Comparison of ENCODE assay signal across 27 mouse cellular contexts in the genomic region with DNA sequence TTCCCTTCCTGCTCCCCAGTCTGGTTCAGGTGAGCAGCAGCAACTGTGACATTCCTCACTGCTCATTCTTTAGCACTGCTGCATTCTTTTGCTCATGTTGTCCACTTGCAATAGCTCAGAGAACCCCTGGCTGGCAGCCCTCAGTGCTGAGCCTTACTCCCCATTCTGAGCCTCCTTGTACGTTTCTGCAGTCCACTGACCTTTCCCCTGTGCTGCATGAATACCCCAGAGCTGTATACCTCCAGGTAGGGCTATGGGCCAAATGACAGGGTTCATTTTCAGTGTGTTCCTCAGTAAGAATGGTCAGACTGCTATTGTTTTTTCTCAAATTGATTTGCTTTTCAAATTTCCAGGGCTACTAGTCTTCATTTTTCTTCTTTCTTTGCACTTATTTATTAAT.
DNase-seq lines count a peak whose midpoint lies in the region; ATAC-seq lines count a peak whose summit lies in the region.
"Had no signal": no experiment of that assay in that cellular context is flagged by ENCODE, and none has a peak within 500 bp of the region (broad histone marks: within the 10 kb centered on the region; RNA-seq: fewer than 3 reads in every experiment).

No protein-coding gene starts in this region.

- DNase-seq in kidney, adult 18-20 months = peak; percentile 21
- no peak for DNase-seq in kidney, postnatal 4 days
- peak; percentile 45 for DNase-seq in kidney, adult 9 months
- DNase-seq in kidney, postnatal 14 days = peak; percentile 65
- no peak for DNase-seq in embryo, embryonic 11 days
- DNase-seq: adrenal gland, postnatal 10 days; adrenal gland, postnatal 36 days; B cell, adult 2 months; cerebellum, adult 18-20 months; cerebellum, adult 9-10 months; cerebellum, postnatal 14 days; gastrocnemius, postnatal 10 days; gastrocnemius, postnatal 36 days; heart, adult 2 months; heart, postnatal 14 days; heart, postnatal 4 days had no signal

- H3K36me3 ChIP-seq in forebrain, embryonic 15.5 days = no peaks in the 10 kb centered on the region
- H3K36me3 ChIP-seq: embryonic facial prominence, embryonic 12.5 days; embryonic facial prominence, embryonic 15.5 days; G1E; heart, embryonic 10.5 days; heart, embryonic 13.5 days had no signal

- H3K4me2 ChIP-seq in forebrain, embryonic 15.5 days (replicated peaks) = no peak overlapping the region
- H3K4me2 ChIP-seq: embryonic facial prominence, embryonic 12.5 days; embryonic facial prominence, embryonic 15.5 days; heart, embryonic 13.5 days; hindbrain, embryonic 14.5 days had no signal

- H3K27ac ChIP-seq in forebrain, embryonic 15.5 days (replicated peaks) = no peak overlapping the region
- H3K27ac ChIP-seq: embryonic facial prominence, embryonic 12.5 days; embryonic facial prominence, embryonic 15.5 days; heart, adult 2 months; heart, embryonic 10.5 days; heart, embryonic 13.5 days; hindbrain, embryonic 14.5 days; hindbrain, postnatal 0 days had no signal

- no peak overlapping the region for H3K4me3 ChIP-seq in forebrain, embryonic 15.5 days
- H3K4me3 ChIP-seq: embryonic facial prominence, embryonic 12.5 days; embryonic facial prominence, embryonic 15.5 days; heart, adult 2 months; heart, embryonic 10.5 days; heart, embryonic 13.5 days had no signal

- no peaks in the 10 kb centered on the region for H3K9me3 ChIP-seq in forebrain, embryonic 15.5 days
- H3K9me3 ChIP-seq: embryonic facial prominence, embryonic 12.5 days; embryonic facial prominence, embryonic 15.5 days; G1E; heart, embryonic 10.5 days; heart, embryonic 13.5 days had no signal

- H3K4me1 ChIP-seq in forebrain, embryonic 15.5 days = no peaks in the 10 kb centered on the region
- H3K4me1 ChIP-seq: embryonic facial prominence, embryonic 12.5 days; embryonic facial prominence, embryonic 15.5 days; heart, embryonic 10.5 days had no signal

- no peaks in the 10 kb centered on the region for H3K27me3 ChIP-seq in forebrain, embryonic 15.5 days
- H3K27me3 ChIP-seq: CH12.LX; embryonic facial prominence, embryonic 12.5 days; embryonic facial prominence, embryonic 15.5 days; heart, embryonic 13.5 days; Patski had no signal

- H3K9ac ChIP-seq in forebrain, embryonic 15.5 days (replicated peaks) = no peak overlapping the region
- H3K9ac ChIP-seq: embryonic facial prominence, embryonic 12.5 days; embryonic facial prominence, embryonic 15.5 days; heart, embryonic 13.5 days; hindbrain, embryonic 14.5 days had no signal

- WGBS in forebrain, embryonic 15.5 days = 44% methylated on average over 1 of the region's 1 CpGs

- no peak for ATAC-seq in forebrain, embryonic 15.5 days (replicated peaks)
- ATAC-seq: forebrain, embryonic 14.5 days; hindbrain, postnatal 0 days; Patski had no signal

Comparison
In these comparisons a context has a peak if more than half of its experiments do, and no peak if none do; other contexts are left out.
1. DNase-seq: peak in kidney, adult 18-20 months (single experiment), kidney, adult 9 months (single experiment) and kidney, postnatal 14 days (single experiment); none in kidney, postnatal 4 days (0 of 2) and embryo, embryonic 11 days (single experiment).